Mouse (Mus musculus) erythroblast, embryonic 14.5 days (primary cell): Measurements from ENCODE around the gene Hspa5. TPM values are rescaled to one million over a fixed set of nuclear protein-coding genes. Genes with fewer than 3 reads are reported as not detected.
"Not testable (repeated sequence)": the region's sequence is repeated elsewhere in the genome, so short reads cannot be mapped to it uniquely, and the experiment has no call there.

Experiments used
- H3K27me3 ChIP-seq: 2 replicates; pipeline ENCODE4 v1.6.1; 2012; ENCODE audit warnings: inconsistent platforms; ENCODE audit not compliant: control insufficient read depth
- H3K36me3 ChIP-seq: 2 replicates; pipeline ENCODE4 v1.6.1; 2012; ENCODE audit warnings: mild to moderate bottlenecking, inconsistent platforms; ENCODE audit not compliant: control insufficient read depth
- H3K4me1 ChIP-seq: 2 replicates; pipeline ENCODE4 v1.6.1; 2012; ENCODE audit warnings: inconsistent platforms; ENCODE audit not compliant: control insufficient read depth
- H3K4me3 ChIP-seq: replicated peaks from 2 replicates; pipeline ENCODE3; 2012; ENCODE audit warnings: moderate library complexity, mild to moderate bottlenecking, inconsistent platforms
- H3K9me3 ChIP-seq: 2 replicates; pipeline ENCODE4 v1.6.1; 2012; ENCODE audit warnings: low read length, inconsistent platforms, mixed read lengths; ENCODE audit not compliant: control insufficient read depth
- GATA1 ChIP-seq: IDR thresholded peaks from 2 replicates; pipeline ENCODE4 v1.6.1; 2012; ENCODE audit warnings: low read length, inconsistent platforms, mixed read lengths
- TAL1 ChIP-seq: IDR thresholded peaks from 3 replicates; pipeline ENCODE4 v1.6.1; 2012; ENCODE audit warnings: low read length, inconsistent platforms, mixed read lengths
- polyA plus RNA-seq: library from polyadenylated mRNA; stranded (reverse); fragments of >175 nt; gene quantifications from 2 replicates; pipeline ENCODE4 v1.2.3, GENCODE M21; 2012

Gene Hspa5
- polyA plus RNA-seq, 1 experiment: 12.3 TPM

DNA sequence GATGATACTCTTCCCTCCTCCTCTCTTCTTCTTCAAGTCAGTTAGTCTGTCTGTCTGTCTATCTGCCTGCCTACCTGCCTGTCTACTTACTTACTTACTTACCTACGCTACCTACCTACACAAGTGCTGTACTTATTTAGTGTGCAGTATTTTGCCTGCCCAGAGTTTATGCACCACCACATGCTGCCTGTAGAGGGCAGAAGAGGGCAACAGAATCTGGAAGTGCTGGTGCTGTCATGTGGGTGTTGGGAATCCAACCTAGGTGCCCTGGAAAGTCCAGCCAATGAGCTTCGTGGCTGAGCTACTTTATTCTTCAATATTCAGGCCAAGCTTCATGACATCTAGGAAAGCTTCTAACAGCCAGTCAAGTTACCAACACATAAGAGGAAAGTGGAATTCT, 12.3 kb downstream of the Hspa5 start:
- Histone ChIP-seq H3K4me1 (peaks cover 58% of the 10 kb centered on the region), H3K9me3 (no peaks in the 10 kb centered on the region), H3K36me3 (peaks cover 77% of the 10 kb centered on the region), H3K4me3 (peak overlapping the region; percentile 57), H3K27me3 (no peaks in the 10 kb centered on the region)
- TF ChIP-seq TAL1 (no peak), GATA1 (no peak)

DNA sequence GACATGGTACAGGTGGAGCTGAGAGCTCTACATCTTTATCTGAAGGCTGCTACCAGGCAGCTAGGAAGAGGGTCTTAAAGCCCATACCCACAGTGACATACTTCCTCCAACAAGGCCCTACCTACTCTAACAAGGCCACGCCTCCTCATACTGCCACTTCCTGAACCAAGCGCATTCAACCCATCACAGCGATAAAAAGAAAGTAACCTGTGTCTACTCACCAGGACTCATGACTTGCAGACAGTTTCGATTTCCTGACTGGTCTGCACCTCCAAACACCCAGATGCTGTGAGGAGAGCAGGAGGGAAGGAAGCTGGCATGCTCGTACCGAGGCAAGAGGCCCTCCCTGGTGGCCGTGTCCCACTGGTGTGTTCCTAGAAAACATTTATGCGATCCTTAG, 18.5 kb downstream of the Hspa5 start:
- Histone ChIP-seq H3K27me3 (no peaks in the 10 kb centered on the region), H3K36me3 (peaks cover 71% of the 10 kb centered on the region), H3K9me3 (peaks cover 7% of the 10 kb centered on the region), H3K4me3 (peak overlapping the region; percentile 17), H3K4me1 (peaks cover 26% of the 10 kb centered on the region)
- no peak for TF ChIP-seq TAL1

DNA sequence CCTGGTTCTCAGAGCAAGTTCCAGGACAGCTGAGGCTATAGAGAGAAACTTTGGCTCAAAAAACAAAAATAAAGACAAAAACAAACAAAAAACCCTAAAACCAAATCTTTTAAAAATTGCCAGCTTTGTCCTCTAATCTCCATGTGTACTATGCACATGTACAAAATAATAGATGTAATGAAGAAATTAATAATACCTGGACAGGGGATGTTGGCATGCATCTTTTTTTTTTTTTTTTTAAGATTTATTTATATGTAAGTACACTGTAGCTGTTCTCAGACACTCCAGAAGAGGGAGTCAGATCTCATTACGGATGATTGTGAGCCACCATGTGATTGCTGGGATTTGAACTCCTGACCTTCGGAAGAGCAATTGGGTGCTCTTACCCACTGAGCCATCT, 20.8 kb downstream of the Hspa5 start:
- not testable (repeated sequence) for H3K4me3 ChIP-seq, H3K9me3 ChIP-seq, H3K27me3 ChIP-seq
- Histone ChIP-seq H3K36me3 (peaks cover 67% of the 10 kb centered on the region), H3K4me1 (peaks cover 35% of the 10 kb centered on the region)

DNA sequence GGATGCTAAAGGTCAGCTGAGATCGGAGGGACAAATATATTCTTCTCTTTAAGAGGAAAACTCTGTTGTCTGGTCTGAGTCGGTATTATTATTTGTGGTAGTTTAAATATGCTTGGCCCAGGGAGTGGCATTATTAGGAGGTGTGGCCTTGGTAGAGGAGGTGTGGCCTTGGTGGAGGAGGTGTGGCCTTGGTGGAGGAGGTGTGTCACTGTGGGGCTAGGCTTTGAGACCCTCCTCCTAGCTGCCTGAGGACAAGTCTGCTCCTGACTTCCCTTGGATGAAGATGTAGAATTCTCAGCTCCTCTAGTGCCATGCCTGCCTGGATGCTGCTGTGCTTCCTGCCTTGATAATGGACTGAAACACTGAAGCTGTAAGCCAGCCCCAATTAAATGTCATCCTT, 22.7 kb downstream of the Hspa5 start:
- H3K4me3 ChIP-seq: no peak overlapping the region
- H3K36me3 ChIP-seq: peaks cover 54% of the 10 kb centered on the region
- TF ChIP-seq GATA1: no peak
- TF ChIP-seq TAL1: no peak
- peaks cover 52% of the 10 kb centered on the region for H3K4me1 ChIP-seq
- H3K9me3 ChIP-seq: peaks cover 7% of the 10 kb centered on the region
- no peaks in the 10 kb centered on the region for H3K27me3 ChIP-seq

DNA sequence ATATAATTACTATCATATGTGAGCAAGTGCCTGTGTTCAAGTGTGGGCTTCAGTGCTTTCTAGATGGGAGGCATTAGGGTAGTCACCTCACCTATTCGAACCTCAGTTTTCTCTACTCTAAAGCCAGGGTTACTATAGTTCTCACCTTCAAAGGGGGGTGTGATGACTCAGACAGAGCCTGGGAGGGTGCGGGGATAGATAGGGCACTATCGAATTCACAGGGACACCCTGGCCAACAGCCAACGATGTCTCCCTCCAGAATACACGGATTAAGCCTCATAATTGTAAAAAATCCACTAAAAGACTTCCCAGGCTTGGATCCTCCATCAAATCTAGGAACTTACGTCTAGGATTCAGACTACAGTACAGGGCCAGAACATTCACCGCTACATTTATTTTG, 23.7 kb downstream of the Hspa5 start:
- Histone ChIP-seq H3K36me3 (peaks cover 47% of the 10 kb centered on the region), H3K27me3 (no peaks in the 10 kb centered on the region), H3K4me1 (peaks cover 55% of the 10 kb centered on the region), H3K4me3 (no peak overlapping the region), H3K9me3 (peaks cover 7% of the 10 kb centered on the region)
- TF ChIP-seq GATA1 (no peak), TAL1 (no peak)

DNA sequence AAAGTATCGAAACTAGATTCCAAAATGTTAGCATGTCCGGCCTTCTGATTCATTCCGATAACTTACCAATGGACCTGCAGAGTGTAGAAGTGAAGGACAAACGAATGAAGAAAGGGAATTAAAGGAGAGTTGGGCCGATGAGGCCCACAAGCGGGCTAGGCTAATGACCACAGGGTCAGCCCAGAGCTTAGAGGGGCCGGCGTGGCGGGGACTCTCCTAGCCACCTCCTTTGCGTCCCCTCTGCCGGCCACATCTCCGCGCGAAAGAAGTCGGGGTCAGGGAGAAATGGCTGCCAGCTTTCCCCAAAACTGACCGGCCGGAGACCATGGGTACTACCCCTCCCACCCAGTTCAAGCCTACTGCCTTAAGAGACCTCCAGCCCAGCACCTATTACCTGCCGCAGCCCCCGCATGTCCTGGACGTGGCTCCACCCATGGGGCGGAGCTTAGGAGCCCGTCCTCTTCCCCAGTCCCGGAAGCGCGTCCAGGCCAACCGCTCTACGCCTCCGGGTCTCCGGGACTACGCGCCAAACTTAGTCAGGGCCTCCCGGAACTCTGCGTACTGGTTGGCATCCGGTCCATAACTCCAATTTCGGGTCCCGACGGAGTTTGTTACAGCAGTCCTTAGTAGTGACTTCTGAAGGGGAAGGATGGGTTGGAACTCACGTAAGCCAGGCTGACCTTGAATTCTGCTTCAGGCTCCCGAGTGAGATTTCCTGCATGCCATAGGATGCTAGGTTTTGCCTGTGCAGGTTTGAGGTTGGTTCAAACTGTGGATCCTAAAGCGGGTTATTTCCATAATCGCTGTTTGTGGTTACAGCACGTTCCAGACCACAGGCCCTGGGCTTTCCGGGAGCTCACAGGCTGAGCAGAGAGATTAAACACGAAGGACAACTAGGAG, 27.8 kb downstream of the Hspa5 start, which contains the start of gene Rabepk:
Gene Rabepk (minus strand): TSS at position 556 of the 900 bp plus-strand sequence.
- Histone ChIP-seq H3K36me3 (peaks cover 34% of the 10 kb centered on the region), H3K4me3 (peak within 1 kb of the TSS; percentile 86), H3K4me1 (peaks cover 74% of the 10 kb centered on the region), H3K9me3 (no peaks in the 10 kb centered on the region), H3K27me3 (no peaks in the 10 kb centered on the region)
- TF ChIP-seq TAL1 (no peak), GATA1 (no peak)

DNA sequence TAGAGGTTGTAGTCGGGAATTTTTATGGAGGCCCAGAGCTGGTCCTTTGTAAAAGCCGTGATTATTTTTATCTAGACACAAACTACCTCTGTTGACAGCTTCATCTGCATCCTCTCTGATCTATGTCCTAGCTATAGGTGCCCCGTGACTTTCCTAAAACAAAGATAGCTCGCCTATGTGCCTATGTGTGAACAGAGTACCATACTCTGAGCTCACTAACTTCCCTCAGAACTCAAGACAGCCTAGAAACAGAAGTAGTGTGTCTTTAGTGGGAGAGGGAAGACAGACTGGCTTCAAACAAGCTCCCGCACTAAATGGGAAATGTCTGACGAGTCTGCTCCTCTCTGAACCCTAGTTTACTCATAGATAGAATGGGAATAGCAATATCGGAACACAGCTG, 28.6 kb downstream of the Hspa5 start:
- peak overlapping the region; percentile 86 for H3K4me3 ChIP-seq
- H3K36me3 ChIP-seq: peaks cover 34% of the 10 kb centered on the region
- no peak for TF ChIP-seq TAL1
- no peak for TF ChIP-seq GATA1
- no peaks in the 10 kb centered on the region for H3K9me3 ChIP-seq
- no peaks in the 10 kb centered on the region for H3K27me3 ChIP-seq
- H3K4me1 ChIP-seq: peaks cover 75% of the 10 kb centered on the region

DNA sequence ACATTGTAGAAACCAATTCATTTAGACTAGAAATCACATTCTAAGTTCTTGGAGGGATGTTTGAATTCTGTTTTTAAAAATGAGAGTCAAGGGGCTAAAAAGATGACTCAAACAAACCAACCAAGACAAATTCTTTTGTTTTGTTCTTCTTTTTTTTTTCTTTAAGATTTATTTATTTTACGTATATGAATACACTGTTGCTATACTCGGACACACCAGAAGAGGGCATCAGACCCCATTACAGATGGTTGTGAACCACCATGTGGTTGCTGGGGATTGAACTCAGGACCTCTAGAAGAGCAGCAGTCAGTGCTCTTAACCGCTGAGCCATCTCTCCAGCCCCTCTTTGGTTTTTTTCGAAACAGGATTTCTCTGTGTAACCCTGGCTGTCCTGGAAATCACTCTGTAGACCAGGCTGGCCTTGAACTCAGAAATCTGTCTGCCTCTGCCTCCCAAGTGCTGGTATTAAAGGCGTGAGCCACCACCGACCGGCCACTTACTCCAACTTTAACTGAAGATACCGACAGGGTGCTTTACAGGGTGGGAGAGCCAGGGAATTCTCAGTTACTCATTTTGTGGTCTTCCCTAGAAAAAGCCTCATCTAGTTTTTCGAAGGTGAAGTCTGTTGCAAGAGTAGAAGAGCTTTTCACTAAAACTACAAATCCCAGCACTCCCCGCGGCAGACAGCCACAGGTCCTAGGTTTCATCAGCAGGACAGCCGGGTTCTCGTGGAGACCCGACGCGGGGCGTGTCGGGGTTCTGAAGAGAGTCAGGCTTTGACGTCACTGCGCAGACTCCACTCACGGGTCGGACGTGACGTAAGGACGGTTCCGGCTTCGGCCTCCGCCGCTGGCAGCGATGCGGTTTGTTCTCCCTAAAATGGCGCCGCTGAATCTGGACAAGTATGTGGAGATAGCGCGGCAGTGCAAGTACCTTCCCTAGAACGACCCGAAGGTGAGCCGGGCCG, 30.0 kb downstream of the Hspa5 start:
- Histone ChIP-seq H3K36me3 (peaks cover 38% of the 10 kb centered on the region), H3K4me3 (peak overlapping the region; percentile 76), H3K4me1 (peaks cover 81% of the 10 kb centered on the region), H3K27me3 (no peaks in the 10 kb centered on the region), H3K9me3 (no peaks in the 10 kb centered on the region)
- TF ChIP-seq TAL1 (no peak), GATA1 (no peak)

DNA sequence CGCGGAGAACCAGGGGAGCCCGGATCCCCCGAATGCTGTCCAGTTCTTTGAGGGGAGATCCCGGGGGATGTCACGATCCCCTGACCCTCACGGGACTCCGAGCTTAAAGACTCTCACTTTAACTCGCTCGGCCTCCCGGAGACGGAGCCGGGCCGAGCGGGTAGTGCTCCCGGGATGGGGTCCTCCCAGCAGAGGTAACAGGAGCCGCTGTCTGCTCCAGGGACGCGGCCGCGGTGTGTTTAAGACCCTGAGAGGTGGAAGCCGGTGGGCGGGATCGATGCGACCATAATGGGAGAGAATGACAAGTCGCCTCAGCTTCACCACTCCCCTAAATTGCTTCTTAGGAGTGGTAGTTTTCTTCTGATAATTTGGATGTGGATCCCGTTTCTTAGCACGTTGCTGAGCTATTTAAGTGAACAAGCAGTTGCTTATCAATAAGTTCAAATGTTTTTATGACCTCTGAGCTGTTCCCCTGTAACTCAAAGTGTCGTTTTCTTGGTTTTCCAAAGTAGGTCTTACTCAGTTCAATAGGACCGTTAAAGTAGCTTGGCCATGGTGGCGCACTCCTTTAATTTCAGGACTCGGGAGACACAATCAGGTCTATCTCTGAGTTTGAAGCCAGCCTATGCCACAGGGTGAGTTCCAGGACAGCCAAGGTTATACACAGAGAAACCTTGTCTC, 30.9 kb downstream of the Hspa5 start:
- Histone ChIP-seq H3K4me3 (peak overlapping the region; percentile 79), H3K4me1 (peaks cover 84% of the 10 kb centered on the region), H3K36me3 (peaks cover 45% of the 10 kb centered on the region)
- H3K9me3 ChIP-seq, H3K27me3 ChIP-seq: not testable (repeated sequence)
